Mouse (Mus musculus) forebrain, embryonic 16.5 days (tissue): Measurements from ENCODE around the gene Olfr716. TPM values are rescaled to one million over a fixed set of nuclear protein-coding genes. Genes with fewer than 3 reads are reported as not detected.
"Not testable (repeated sequence)": the region's sequence is repeated elsewhere in the genome, so short reads cannot be mapped to it uniquely, and the experiment has no call there.

Experiments used
- ATAC-seq: fragments of 200-750 bp; cut with Nextera tagmentation; 2 replicates; pipeline ENCODE4 v1.8.0; 2017; ENCODE audit warnings: mild to moderate bottlenecking, moderate library complexity
- H3K27ac ChIP-seq: fragments of 300-500 bp; sonication (generic); 2 replicates; pipeline ENCODE4 v1.5.1; 2014; ENCODE audit warnings: low read length, control low read depth
- H3K27me3 ChIP-seq: fragments of 300-500 bp; sonication (generic); replicated peaks from 2 replicates; pipeline ENCODE4 v1.6.1; 2014; ENCODE audit warnings: low read length; ENCODE audit not compliant: control insufficient read depth, insufficient read depth
- H3K36me3 ChIP-seq: fragments of 300-500 bp; sonication (generic); 2 replicates; pipeline ENCODE4 v1.6.1; 2014; ENCODE audit not compliant: control insufficient read depth, insufficient read depth
- H3K4me1 ChIP-seq: fragments of 300-500 bp; sonication (generic); replicated peaks from 2 replicates; pipeline ENCODE4 v1.6.1; 2014; ENCODE audit warnings: low read length; ENCODE audit not compliant: control insufficient read depth, insufficient read depth
- H3K4me2 ChIP-seq: fragments of 300-500 bp; sonication (generic); 2 replicates; pipeline ENCODE4 v1.6.1; 2014; ENCODE audit warnings: mild to moderate bottlenecking, low read length, control low read depth
- H3K4me3 ChIP-seq: fragments of 300-500 bp; sonication (generic); replicated peaks from 2 replicates; pipeline ENCODE4 v1.5.1; 2014; ENCODE audit warnings: mild to moderate bottlenecking, low read length, control low read depth
- H3K9ac ChIP-seq: fragments of 300-500 bp; sonication (generic); replicated peaks from 2 replicates; pipeline ENCODE4 v1.6.1; 2014; ENCODE audit warnings: low read depth, low read length, control low read depth
- H3K9me3 ChIP-seq: fragments of 300-500 bp; sonication (generic); 2 replicates; pipeline ENCODE4 v1.6.1; 2016; ENCODE audit warnings: low read length; ENCODE audit not compliant: control insufficient read depth
- WGBS: fragments of 180-500 bp; shearing (Covaris S2); extraction: QIAGEN DNeasy Blood & Tissue Kit; methylation state at CpG from one replicate; pipeline ENCODE4 v1.1.7; 2014; 5-methylcytosine and 5-hydroxymethylcytosine counted together
- polyA plus RNA-seq: library from polyadenylated mRNA; unstranded; fragments of >200 nt; fragmentation: Nextera tagmentation; extraction: Ambion mirVana; gene quantifications from 2 replicates; pipeline ENCODE4 v1.2.1, GENCODE M21; 2015

Olfr716 gene
- not detected in 2 replicates for polyA plus RNA-seq

GRCm38 (mm10) chr7:107138027-107138426, at the start of gene Olfr716:
Gene Olfr716, plus strand, starts transcription at chr7:107138327.
- not testable (repeated sequence) for H3K4me1 ChIP-seq, ATAC-seq, H3K4me2 ChIP-seq, H3K27ac ChIP-seq, H3K9me3 ChIP-seq, H3K9ac ChIP-seq, H3K36me3 ChIP-seq, H3K27me3 ChIP-seq, H3K4me3 ChIP-seq
- WGBS: 76% methylated on average over 2 of the region's 2 CpGs

- Histone ChIP-seq H3K4me3 (no peak within 1 kb of the TSS), H3K9ac (no peak within 1 kb of the TSS)
- WGBS: 56% methylated on average over 1 of the region's 1 CpGs
Measured at GRCm38 (mm10) chr7:107092920-107093319, 45.2 kb upstream of the Olfr716 start, which contains the start of gene Olfr17. Gene Olfr17, plus strand, starts transcription at chr7:107093220.

GRCm38 (mm10) chr7:107110269-107110668, 27.9 kb upstream of the Olfr716 start, which contains the start of gene Olfr715b:
Gene Olfr715b, minus strand, starts transcription at chr7:107110369.
- H3K4me3 ChIP-seq, H3K27ac ChIP-seq, H3K9me3 ChIP-seq, H3K4me1 ChIP-seq, ATAC-seq, H3K36me3 ChIP-seq, H3K4me2 ChIP-seq, H3K9ac ChIP-seq, H3K27me3 ChIP-seq: not testable (repeated sequence)
- WGBS: 94% methylated on average over 1 of the region's 2 CpGs

More at GRCm38 (mm10) chr7:107092920-107093319, 45.2 kb upstream of the Olfr716 start, which contains the start of gene Olfr17:
- Histone ChIP-seq H3K4me2 (no peak within 1 kb of the TSS), H3K36me3 (no peaks in the 10 kb centered on the region), H3K9me3 (no peaks in the 10 kb centered on the region), H3K4me1 (no peaks in the 10 kb centered on the region), H3K27ac (no peak within 1 kb of the TSS), H3K27me3 (no peaks in the 10 kb centered on the region)
- ATAC-seq: no peak

- not testable (repeated sequence) for H3K27ac ChIP-seq
Measured at GRCm38 (mm10) chr7:107130983-107131382, 7.1 kb upstream of the Olfr716 start, which contains the start of gene Olfr715. Gene Olfr715, minus strand, starts transcription at chr7:107131083.

GRCm38 (mm10) chr7:107166690-107167089, 28.6 kb downstream of the Olfr716 start, which contains the start of gene Nlrp14:
Gene Nlrp14, plus strand, starts transcription at chr7:107166990.
- Histone ChIP-seq H3K9ac (no peak within 1 kb of the TSS), H3K27me3 (no peaks in the 10 kb centered on the region), H3K4me2 (no peak within 1 kb of the TSS), H3K4me3 (no peak within 1 kb of the TSS), H3K9me3 (no peaks in the 10 kb centered on the region), H3K36me3 (no peaks in the 10 kb centered on the region), H3K27ac (no peak within 1 kb of the TSS), H3K4me1 (no peaks in the 10 kb centered on the region)
- 88% methylated on average over 10 of the region's 10 CpGs for WGBS
- ATAC-seq: no peak

More at GRCm38 (mm10) chr7:107130983-107131382, 7.1 kb upstream of the Olfr716 start, which contains the start of gene Olfr715:
- H3K9me3 ChIP-seq, ATAC-seq, H3K36me3 ChIP-seq, H3K4me1 ChIP-seq, H3K4me3 ChIP-seq, H3K9ac ChIP-seq, H3K27me3 ChIP-seq, H3K4me2 ChIP-seq: not testable (repeated sequence)
- whole genome bisulfite sequencing: 60% methylated on average over 1 of the region's 3 CpGs

GRCm38 (mm10) chr7:107180406-107180805, 42.3 kb downstream of the Olfr716 start:
- Histone ChIP-seq H3K9ac (no peak overlapping the region), H3K27me3 (no peaks in the 10 kb centered on the region), H3K36me3 (no peaks in the 10 kb centered on the region), H3K9me3 (no peaks in the 10 kb centered on the region), H3K4me3 (no peak overlapping the region), H3K27ac (no peak overlapping the region), H3K4me1 (no peaks in the 10 kb centered on the region), H3K4me2 (no peak overlapping the region)
- ATAC-seq: no peak
- WGBS: 41% methylated on average over 2 of the region's 2 CpGs

Other genes with a start within 250 kb of the Olfr716 start
- not detected in 2 replicates for gene Olfr707, start 237.1 kb upstream of the Olfr716 start, polyA plus RNA-seq
- not detected in 2 replicates for gene Olfr1532-ps1, start 230.3 kb upstream of the Olfr716 start, polyA plus RNA-seq
- not detected in 2 replicates for gene Olfr709-ps1, start 206.1 kb upstream of the Olfr716 start, polyA plus RNA-seq
- not detected in 2 replicates for gene Olfr710, start 190.0 kb upstream of the Olfr716 start, polyA plus RNA-seq
- not detected in 2 replicates for gene Olfr6, start 174.4 kb upstream of the Olfr716 start, polyA plus RNA-seq
- not detected in 2 replicates for gene Olfr711, start 162.9 kb upstream of the Olfr716 start, polyA plus RNA-seq
- gene Olfr2, start 132.3 kb upstream of the Olfr716 start, polyA plus RNA-seq: not detected in 2 replicates
- gene Olfr713, start 107.2 kb upstream of the Olfr716 start, polyA plus RNA-seq: not detected in 2 replicates
- not detected in 2 replicates for gene Olfr714, start 67.3 kb upstream of the Olfr716 start, polyA plus RNA-seq
- gene Olfr17, start 45.1 kb upstream of the Olfr716 start, polyA plus RNA-seq: not detected in 2 replicates
- gene Olfr715b, start 28.0 kb upstream of the Olfr716 start, polyA plus RNA-seq: not detected in 2 replicates
- gene Olfr715, start 7.2 kb upstream of the Olfr716 start, polyA plus RNA-seq: not detected in 2 replicates
- not detected in 2 replicates for gene Nlrp14, start 28.7 kb downstream of the Olfr716 start, polyA plus RNA-seq
- gene Rbmxl2, start 71.1 kb downstream of the Olfr716 start, polyA plus RNA-seq: not detected in 2 replicates
- gene Syt9, start 232.4 kb downstream of the Olfr716 start, polyA plus RNA-seq: 6.3 and 8.2 TPM in 2 replicates